Mouse (Mus musculus): ENCODE measurements around the gene Spin1. TPM values are rescaled to one million over a fixed set of nuclear protein-coding genes. Genes with fewer than 3 reads are reported as not detected.
"Not testable (repeated sequence)": the region's sequence is repeated elsewhere in the genome, so short reads cannot be mapped to it uniquely, and the experiment has no call there.

The Spin1 gene
- polyA plus RNA-seq, 1 experiment from 2014 or later, result 97.3 TPM

DNA sequence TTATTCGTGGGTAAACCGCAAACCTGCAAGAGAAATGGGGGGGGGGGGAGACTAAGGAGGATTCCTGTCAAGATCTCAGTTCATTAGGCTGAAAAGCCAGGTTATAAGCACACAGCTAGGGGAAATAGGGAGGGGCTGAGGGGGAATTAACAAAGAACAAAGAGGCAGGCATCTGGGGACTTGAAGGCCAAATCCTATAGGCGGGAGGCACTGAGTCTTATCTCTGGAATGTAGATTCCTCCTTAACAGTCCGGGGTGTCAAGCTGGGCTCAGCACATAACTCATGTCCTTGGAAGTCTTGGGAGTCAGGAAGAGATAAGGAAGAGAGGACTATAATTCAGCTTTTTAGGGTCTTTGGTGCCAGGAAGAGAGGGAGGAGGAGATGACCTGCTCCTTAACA is 13.7 kb downstream of the Spin1 start:
- not testable (repeated sequence) for DNase-seq (ENCODE audit: low spot score)

DNA sequence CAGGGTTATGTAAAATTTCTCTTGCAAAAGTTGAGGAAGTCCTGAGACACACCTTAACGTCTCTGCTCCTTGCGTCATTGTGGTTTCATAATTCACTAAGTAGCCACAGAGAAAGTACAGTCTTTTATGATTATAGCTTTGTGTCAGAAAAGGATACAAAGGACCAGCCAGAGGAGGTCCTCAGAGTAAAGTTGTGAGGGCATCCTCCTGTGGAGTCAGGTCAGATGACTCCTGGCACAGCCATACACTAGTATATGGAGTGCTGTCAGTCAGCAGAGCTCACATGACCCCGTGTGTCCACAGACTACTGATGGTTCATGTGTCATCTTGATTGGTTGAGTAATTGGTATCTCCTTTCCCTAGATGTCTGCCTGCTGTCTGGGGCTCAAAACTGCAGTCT is 15.1 kb downstream of the Spin1 start:
- no peaks in the 10 kb centered on the region for H3K27me3 ChIP-seq (replicated peaks; ENCODE audit: control insufficient read depth, insufficient read depth, low read length)
- no peak overlapping the region for H3K27ac ChIP-seq (ENCODE audit: low read depth)
- H3K9ac ChIP-seq (ENCODE audit: low read length), result no peak overlapping the region
- DNase-seq (ENCODE audit: low spot score) (no peak), ATAC-seq (replicated peaks; ENCODE audit: low FRiP score, low TSS enrichment, low read depth) (no peak)
- H3K36me3 ChIP-seq (ENCODE audit: control insufficient read depth, insufficient read depth, low read length), result peaks cover 5% of the 10 kb centered on the region; the same call in 1 of the 2 replicates
- no peak overlapping the region for H3K4me2 ChIP-seq (ENCODE audit: low read length)
- H3K4me3 ChIP-seq (ENCODE audit: low read depth, low read length), result no peak overlapping the region
- H3K4me1 ChIP-seq (replicated peaks; ENCODE audit: control insufficient read depth, insufficient read depth, low read length), result peaks cover 12% of the 10 kb centered on the region
- peaks cover 14% of the 10 kb centered on the region; the same call in 1 of the 2 replicates for H3K9me3 ChIP-seq (ENCODE audit: control insufficient read depth, low read length)
- 84% methylated on average over 3 of the region's 3 CpGs for WGBS

More for the DNA sequence above, 13.7 kb downstream of the Spin1 start:
- H3K27me3 ChIP-seq (replicated peaks; ENCODE audit: control insufficient read depth, insufficient read depth, low read length); H3K27ac ChIP-seq (ENCODE audit: low read depth); H3K4me1 ChIP-seq (replicated peaks; ENCODE audit: control insufficient read depth, insufficient read depth, low read length); H3K36me3 ChIP-seq (ENCODE audit: control insufficient read depth, insufficient read depth, low read length); ATAC-seq (replicated peaks; ENCODE audit: low FRiP score, low TSS enrichment, low read depth); H3K4me3 ChIP-seq (ENCODE audit: low read depth, low read length); H3K9ac ChIP-seq (ENCODE audit: low read length); H3K4me2 ChIP-seq (ENCODE audit: low read length): not testable (repeated sequence)
- H3K9me3 ChIP-seq (ENCODE audit: control insufficient read depth, low read length), result peaks cover 14% of the 10 kb centered on the region; the same call in 1 of the 2 replicates
- WGBS, result 48% methylated on average over 4 of the region's 4 CpGs

DNA sequence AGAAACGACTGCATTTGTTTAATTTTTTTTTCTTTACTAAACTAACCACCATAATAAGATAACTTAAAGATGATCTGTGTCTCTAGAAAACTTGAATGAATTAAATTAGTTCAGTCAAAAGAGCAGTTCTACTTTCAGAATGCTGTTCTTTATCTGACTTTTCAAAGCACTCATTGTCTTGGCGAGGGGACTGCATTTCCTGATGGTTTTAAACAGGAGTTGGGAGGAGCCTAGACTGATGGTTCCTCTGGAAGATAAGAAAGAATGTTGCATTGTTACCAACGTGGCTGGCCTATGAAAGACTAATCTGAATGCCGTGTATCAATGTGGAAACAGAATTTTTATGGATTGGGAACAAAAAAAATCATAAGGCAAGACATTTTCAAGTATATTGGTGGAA is 20.1 kb downstream of the Spin1 start:
- H3K4me1 ChIP-seq (replicated peaks; ENCODE audit: control insufficient read depth, insufficient read depth, low read length), result peaks cover 22% of the 10 kb centered on the region
- ATAC-seq (replicated peaks; ENCODE audit: low FRiP score, low TSS enrichment, low read depth) (no peak), DNase-seq (ENCODE audit: low spot score) (no peak)
- H3K4me3 ChIP-seq (ENCODE audit: low read depth, low read length), result no peak overlapping the region
- H3K36me3 ChIP-seq (ENCODE audit: control insufficient read depth, insufficient read depth, low read length), result peaks cover 27% of the 10 kb centered on the region
- no peaks in the 10 kb centered on the region for H3K9me3 ChIP-seq (ENCODE audit: control insufficient read depth, low read length)
- no peak overlapping the region for H3K9ac ChIP-seq (ENCODE audit: low read length)
- H3K27ac ChIP-seq (ENCODE audit: low read depth), result peak overlapping the region; percentile 23; the same call in 1 of the 2 replicates
- 26% methylated on average over 4 of the region's 4 CpGs for WGBS
- H3K4me2 ChIP-seq (ENCODE audit: low read length), result peak overlapping the region; percentile 30; the same call in 1 of the 2 replicates
- H3K27me3 ChIP-seq (replicated peaks; ENCODE audit: control insufficient read depth, insufficient read depth, low read length), result no peaks in the 10 kb centered on the region

DNA sequence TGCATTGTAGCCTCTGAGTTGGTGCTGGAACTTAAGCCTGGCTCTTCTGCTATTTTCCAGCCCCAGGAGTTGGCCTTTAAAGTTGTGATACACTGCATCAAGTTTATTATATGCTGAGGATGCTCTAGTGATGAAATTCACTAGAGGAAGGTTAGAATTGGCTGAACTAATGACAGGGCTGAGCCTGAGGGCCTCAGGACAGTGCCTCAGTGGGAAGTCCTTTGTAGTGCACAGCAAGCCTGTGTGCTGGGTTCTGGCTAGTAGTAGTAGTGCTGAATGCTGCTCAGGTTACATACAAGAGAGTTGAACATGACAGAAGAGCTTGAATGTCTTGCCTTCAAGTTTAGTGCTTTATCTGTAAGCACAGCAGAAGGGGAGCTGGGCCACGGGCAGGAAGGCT is 21.3 kb downstream of the Spin1 start:
- H3K9ac ChIP-seq (ENCODE audit: low read length), result no peak overlapping the region
- 46% methylated on average over 1 of the region's 1 CpGs for WGBS
- no peaks in the 10 kb centered on the region for H3K9me3 ChIP-seq (ENCODE audit: control insufficient read depth, low read length)
- ATAC-seq (replicated peaks; ENCODE audit: low FRiP score, low TSS enrichment, low read depth) (no peak), DNase-seq (ENCODE audit: low spot score) (no peak)
- no peaks in the 10 kb centered on the region for H3K27me3 ChIP-seq (replicated peaks; ENCODE audit: control insufficient read depth, insufficient read depth, low read length)
- H3K27ac ChIP-seq (ENCODE audit: low read depth), result no peak overlapping the region
- H3K4me2 ChIP-seq (ENCODE audit: low read length), result no peak overlapping the region
- H3K36me3 ChIP-seq (ENCODE audit: control insufficient read depth, insufficient read depth, low read length), result peaks cover 32% of the 10 kb centered on the region
- H3K4me3 ChIP-seq (ENCODE audit: low read depth, low read length), result no peak overlapping the region
- peaks cover 22% of the 10 kb centered on the region for H3K4me1 ChIP-seq (replicated peaks; ENCODE audit: control insufficient read depth, insufficient read depth, low read length)

DNA sequence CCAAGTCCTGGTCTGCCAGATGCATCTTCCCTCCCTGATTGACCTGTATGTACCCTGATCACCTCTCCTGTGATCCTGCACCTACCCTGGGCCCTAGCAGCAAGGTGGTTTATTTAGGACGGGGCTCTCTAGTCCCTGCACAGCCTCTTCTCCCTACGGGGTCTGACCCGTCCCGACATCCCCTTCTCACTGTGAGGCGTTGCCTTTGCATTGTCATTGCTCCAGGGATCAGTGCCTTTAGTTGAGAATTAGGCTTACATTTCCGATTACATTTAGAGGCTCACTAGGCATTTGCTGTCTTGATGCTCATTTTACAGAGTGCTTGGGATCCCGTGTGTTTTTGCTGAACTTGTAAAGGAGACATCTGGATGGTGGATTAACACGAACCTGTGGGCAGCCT is 22.1 kb downstream of the Spin1 start:
- ATAC-seq (replicated peaks; ENCODE audit: low FRiP score, low TSS enrichment, low read depth), result no peak
- DNase-seq (ENCODE audit: low spot score), result no peak
- Histone ChIP-seq H3K9me3 (ENCODE audit: control insufficient read depth, low read length) (no peaks in the 10 kb centered on the region), H3K4me1 (replicated peaks; ENCODE audit: control insufficient read depth, insufficient read depth, low read length) (peaks cover 22% of the 10 kb centered on the region), H3K4me2 (ENCODE audit: low read length) (no peak overlapping the region), H3K9ac (ENCODE audit: low read length) (no peak overlapping the region), H3K36me3 (ENCODE audit: control insufficient read depth, insufficient read depth, low read length) (peaks cover 38% of the 10 kb centered on the region), H3K27me3 (replicated peaks; ENCODE audit: control insufficient read depth, insufficient read depth, low read length) (no peaks in the 10 kb centered on the region), H3K4me3 (ENCODE audit: low read depth, low read length) (no peak overlapping the region), H3K27ac (ENCODE audit: low read depth) (no peak overlapping the region)
- 82% methylated on average over 8 of the region's 8 CpGs for WGBS

DNA sequence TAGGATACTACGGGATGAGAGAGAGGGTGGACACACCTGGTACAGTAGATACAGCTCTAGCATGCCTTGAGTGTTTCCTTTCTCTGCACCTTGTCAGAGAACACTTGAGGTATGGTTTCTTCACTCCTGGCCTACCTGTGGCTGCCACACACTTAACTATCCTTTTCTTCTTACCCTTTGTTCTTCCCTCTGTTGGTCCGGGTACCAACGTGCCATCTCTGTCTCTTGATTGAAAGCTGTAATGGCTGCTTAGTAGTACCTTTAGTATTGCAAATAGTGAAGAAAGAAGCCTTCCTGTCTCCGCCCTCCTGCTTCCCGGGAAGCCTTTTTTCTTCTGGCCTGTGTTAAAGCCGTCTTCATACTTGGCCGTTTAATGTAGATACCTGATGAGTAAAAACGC is 24.7 kb downstream of the Spin1 start:
- Histone ChIP-seq H3K4me3 (ENCODE audit: low read depth, low read length) (no peak overlapping the region), H3K9ac (ENCODE audit: low read length) (no peak overlapping the region), H3K9me3 (ENCODE audit: control insufficient read depth, low read length) (no peaks in the 10 kb centered on the region), H3K4me2 (ENCODE audit: low read length) (no peak overlapping the region), H3K27ac (ENCODE audit: low read depth) (no peak overlapping the region), H3K27me3 (replicated peaks; ENCODE audit: control insufficient read depth, insufficient read depth, low read length) (no peaks in the 10 kb centered on the region), H3K4me1 (replicated peaks; ENCODE audit: control insufficient read depth, insufficient read depth, low read length) (peaks cover 12% of the 10 kb centered on the region), H3K36me3 (ENCODE audit: control insufficient read depth, insufficient read depth, low read length) (peaks cover 63% of the 10 kb centered on the region)
- DNase-seq (ENCODE audit: low spot score) (no peak), ATAC-seq (replicated peaks; ENCODE audit: low FRiP score, low TSS enrichment, low read depth) (no peak)
- WGBS, result 77% methylated on average over 8 of the region's 8 CpGs

DNA sequence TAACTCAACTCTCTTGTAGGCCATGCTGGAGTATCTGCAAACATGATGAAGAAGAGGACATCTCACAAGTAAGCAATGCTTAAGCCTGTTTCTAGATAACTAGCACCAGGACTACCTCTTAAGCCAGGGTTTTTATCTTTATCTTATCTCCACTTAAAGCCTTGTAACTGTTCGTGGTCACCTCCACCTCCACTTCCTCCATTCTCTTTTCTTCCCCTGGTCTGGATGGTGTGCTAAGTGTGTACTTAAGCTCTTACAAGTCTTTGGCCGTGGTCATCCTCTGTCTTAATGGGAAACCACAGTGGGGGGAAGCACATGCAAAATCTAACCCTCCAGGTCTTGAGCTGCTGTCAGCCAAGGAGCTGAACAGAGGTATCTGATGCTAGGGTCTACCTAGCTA is 27.2 kb downstream of the Spin1 start:
- H3K9me3 ChIP-seq (ENCODE audit: control insufficient read depth, low read length), result no peaks in the 10 kb centered on the region
- 70% methylated on average over 2 of the region's 2 CpGs for WGBS
- no peaks in the 10 kb centered on the region for H3K27me3 ChIP-seq (replicated peaks; ENCODE audit: control insufficient read depth, insufficient read depth, low read length)
- ATAC-seq (replicated peaks; ENCODE audit: low FRiP score, low TSS enrichment, low read depth) (no peak), DNase-seq (ENCODE audit: low spot score) (no peak)
- peaks cover 5% of the 10 kb centered on the region for H3K4me1 ChIP-seq (replicated peaks; ENCODE audit: control insufficient read depth, insufficient read depth, low read length)
- no peak overlapping the region for H3K9ac ChIP-seq (ENCODE audit: low read length)
- H3K4me2 ChIP-seq (ENCODE audit: low read length), result no peak overlapping the region
- peaks cover 83% of the 10 kb centered on the region for H3K36me3 ChIP-seq (ENCODE audit: control insufficient read depth, insufficient read depth, low read length)
- H3K4me3 ChIP-seq (ENCODE audit: low read depth, low read length), result no peak overlapping the region
- H3K27ac ChIP-seq (ENCODE audit: low read depth), result no peak overlapping the region

DNA sequence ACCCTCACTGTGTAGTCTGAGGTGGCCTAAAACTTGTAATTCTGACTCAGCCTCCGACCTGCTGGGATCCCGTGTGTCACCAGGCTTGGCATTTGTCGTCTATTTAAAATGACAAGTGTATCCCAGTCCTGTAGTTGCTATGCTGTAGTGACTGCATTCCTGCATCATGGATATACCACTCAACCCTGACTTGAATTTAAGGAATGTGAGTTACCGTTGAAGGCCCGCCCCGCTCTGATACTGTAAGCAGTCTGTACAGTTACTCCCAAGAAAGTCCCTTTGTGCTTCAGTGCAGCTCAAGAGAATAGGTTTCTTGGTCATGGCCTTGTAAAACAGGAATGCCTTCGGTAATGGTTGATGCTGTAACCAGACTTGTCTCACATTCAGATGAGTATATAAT is 27.7 kb downstream of the Spin1 start:
- Histone ChIP-seq H3K27me3 (replicated peaks; ENCODE audit: control insufficient read depth, insufficient read depth, low read length) (no peaks in the 10 kb centered on the region), H3K9me3 (ENCODE audit: control insufficient read depth, low read length) (no peaks in the 10 kb centered on the region), H3K4me1 (replicated peaks; ENCODE audit: control insufficient read depth, insufficient read depth, low read length) (peaks cover 5% of the 10 kb centered on the region), H3K36me3 (ENCODE audit: control insufficient read depth, insufficient read depth, low read length) (peaks cover 83% of the 10 kb centered on the region), H3K4me2 (ENCODE audit: low read length) (no peak overlapping the region), H3K4me3 (ENCODE audit: low read depth, low read length) (no peak overlapping the region), H3K27ac (ENCODE audit: low read depth) (no peak overlapping the region), H3K9ac (ENCODE audit: low read length) (no peak overlapping the region)
- ATAC-seq (replicated peaks; ENCODE audit: low FRiP score, low TSS enrichment, low read depth) (no peak), DNase-seq (ENCODE audit: low spot score) (no peak)
- WGBS, result 88% methylated on average over 7 of the region's 7 CpGs

DNA sequence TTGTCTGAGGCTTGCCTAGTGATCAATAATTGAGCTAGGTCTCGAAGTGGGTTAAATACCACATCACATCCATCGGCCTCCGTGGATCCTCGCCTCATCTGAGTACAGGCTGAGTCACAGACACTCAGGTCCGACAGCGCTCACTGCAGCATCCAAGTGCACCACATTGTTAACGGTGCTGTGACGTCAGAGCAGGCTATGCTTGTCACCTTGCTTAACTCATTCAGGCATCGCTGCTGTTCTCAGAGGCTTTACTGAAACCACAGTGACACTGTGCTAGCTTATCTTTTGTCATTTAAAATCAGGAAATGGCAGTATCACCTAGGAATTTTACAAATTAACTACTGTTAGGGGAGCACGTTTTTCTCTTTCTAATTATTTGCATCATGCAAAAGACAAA is 30.5 kb downstream of the Spin1 start:
- H3K4me2 ChIP-seq (ENCODE audit: low read length), result no peak overlapping the region
- no peaks in the 10 kb centered on the region for H3K4me1 ChIP-seq (replicated peaks; ENCODE audit: control insufficient read depth, insufficient read depth, low read length)
- no peak overlapping the region for H3K9ac ChIP-seq (ENCODE audit: low read length)
- DNase-seq (ENCODE audit: low spot score) (no peak), ATAC-seq (replicated peaks; ENCODE audit: low FRiP score, low TSS enrichment, low read depth) (no peak)
- no peaks in the 10 kb centered on the region for H3K9me3 ChIP-seq (ENCODE audit: control insufficient read depth, low read length)
- H3K4me3 ChIP-seq (ENCODE audit: low read depth, low read length), result no peak overlapping the region
- peaks cover 78% of the 10 kb centered on the region for H3K36me3 ChIP-seq (ENCODE audit: control insufficient read depth, insufficient read depth, low read length)
- H3K27me3 ChIP-seq (replicated peaks; ENCODE audit: control insufficient read depth, insufficient read depth, low read length), result no peaks in the 10 kb centered on the region
- H3K27ac ChIP-seq (ENCODE audit: low read depth), result no peak overlapping the region
- WGBS, result 85% methylated on average over 10 of the region's 10 CpGs

All from intestine, embryonic 14.5 days (tissue).